Mouse (Mus musculus) neural tube, embryonic 13.5 days (tissue): ENCODE results near the gene Gpr141. TPM values are rescaled to one million over a fixed set of nuclear protein-coding genes. Genes with fewer than 3 reads are reported as not detected.
"Not testable (repeated sequence)": the region's sequence is repeated elsewhere in the genome, so short reads cannot be mapped to it uniquely, and the experiment has no call there.

Experiments
- ATAC-seq: fragments of 200-750 bp; cut with Nextera tagmentation; 2 replicates; pipeline ENCODE4 v1.8.0; 2017; ENCODE audit warnings: low read depth, mild to moderate bottlenecking, moderate TSS enrichment, moderate library complexity
- H3K27ac ChIP-seq: fragments of 300-500 bp; sonication (generic); replicated peaks from 2 replicates; pipeline ENCODE4 v1.5.1; 2015; ENCODE audit warnings: moderate library complexity, mild to moderate bottlenecking, inconsistent platforms
- H3K27me3 ChIP-seq: fragments of 300-500 bp; sonication (generic); 2 replicates; pipeline ENCODE4 v1.6.1; 2015; ENCODE audit warnings: mild to moderate bottlenecking, inconsistent platforms
- H3K36me3 ChIP-seq: fragments of 300-500 bp; sonication (generic); 2 replicates; pipeline ENCODE4 v1.6.1; 2015; ENCODE audit warnings: mild to moderate bottlenecking, inconsistent platforms
- H3K4me1 ChIP-seq: fragments of 300-500 bp; sonication (generic); replicated peaks from 2 replicates; pipeline ENCODE4 v1.6.1; 2015; ENCODE audit warnings: inconsistent platforms
- H3K4me2 ChIP-seq: fragments of 300-500 bp; sonication (generic); 2 replicates; pipeline ENCODE4 v1.6.1; 2015; ENCODE audit warnings: inconsistent platforms, mild to moderate bottlenecking, moderate library complexity
- H3K4me3 ChIP-seq: fragments of 300-500 bp; sonication (generic); 2 replicates; pipeline ENCODE4 v1.5.1; 2015; ENCODE audit warnings: mild to moderate bottlenecking, inconsistent platforms
- H3K9ac ChIP-seq: fragments of 300-500 bp; sonication (generic); 2 replicates; pipeline ENCODE4 v1.6.1; 2015; ENCODE audit warnings: moderate library complexity, mild to moderate bottlenecking, inconsistent platforms
- H3K9me3 ChIP-seq: fragments of 300-500 bp; sonication (generic); 2 replicates; pipeline ENCODE4 v1.6.1; 2016; ENCODE audit warnings: inconsistent platforms
- WGBS: fragments of 180-500 bp; shearing (Covaris S2); methylation state at CpG from one replicate; pipeline ENCODE4 v1.1.7; 2015; 5-methylcytosine and 5-hydroxymethylcytosine counted together
- polyA plus RNA-seq: library from polyadenylated mRNA; unstranded; fragments of >200 nt; fragmentation: Nextera tagmentation; extraction: Ambion mirVana; gene quantifications from 2 replicates; pipeline ENCODE4 v1.2.1, GENCODE M21; 2015

The Gpr141 gene
- polyA plus RNA-seq, 1 experiment from 2014 or later: 0.10 TPM

DNA sequence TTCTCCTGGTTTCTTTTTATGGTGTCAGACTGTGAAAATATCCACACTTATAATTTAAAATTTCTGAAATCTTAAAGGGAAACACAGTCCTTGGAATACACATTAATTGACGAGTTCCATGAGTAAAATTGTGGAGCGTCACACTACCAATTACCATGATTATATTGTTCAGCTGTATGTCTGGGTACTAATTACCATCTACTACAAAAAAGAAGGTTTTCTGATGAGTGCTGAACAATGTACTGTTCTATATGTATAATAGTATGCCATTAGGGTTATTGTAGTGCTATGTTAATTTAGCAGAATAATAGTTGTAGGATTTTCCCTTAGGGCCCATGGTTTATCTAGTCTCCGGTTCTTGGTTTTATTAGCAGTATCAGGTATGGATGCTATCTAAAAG, 29.1 kb downstream of the Gpr141 start:
- H3K4me3 ChIP-seq: no peak overlapping the region
- no peak for ATAC-seq
- no peaks in the 10 kb centered on the region for H3K9me3 ChIP-seq
- H3K27me3 ChIP-seq: no peaks in the 10 kb centered on the region
- H3K9ac ChIP-seq: no peak overlapping the region
- H3K27ac ChIP-seq: no peak overlapping the region
- no peaks in the 10 kb centered on the region for H3K4me1 ChIP-seq
- no peak overlapping the region for H3K4me2 ChIP-seq
- WGBS: 78% methylated on average over 3 of the region's 3 CpGs
- H3K36me3 ChIP-seq: no peaks in the 10 kb centered on the region

DNA sequence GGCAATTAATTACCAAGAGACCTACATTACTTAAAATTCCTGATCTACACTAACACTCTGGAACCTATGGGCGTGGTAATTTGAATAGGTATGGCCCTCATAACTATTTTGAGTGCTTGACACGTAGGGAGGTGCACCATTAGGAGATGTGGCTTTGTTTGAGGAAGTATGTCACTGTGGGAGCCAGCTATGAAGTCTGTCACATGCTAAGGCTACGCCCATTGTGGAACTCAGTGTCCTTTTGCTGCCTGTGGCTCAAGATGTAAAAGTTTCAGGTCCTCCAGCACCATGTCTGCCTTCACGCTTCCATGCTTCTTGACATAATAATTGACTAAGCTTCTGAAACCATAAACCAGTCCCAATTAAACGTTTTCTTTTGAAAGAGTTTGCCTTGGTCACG, 29.6 kb downstream of the Gpr141 start:
- Histone ChIP-seq H3K9ac (no peak overlapping the region), H3K9me3 (no peaks in the 10 kb centered on the region), H3K27ac (no peak overlapping the region), H3K4me1 (no peaks in the 10 kb centered on the region), H3K4me2 (no peak overlapping the region), H3K4me3 (no peak overlapping the region), H3K27me3 (no peaks in the 10 kb centered on the region), H3K36me3 (no peaks in the 10 kb centered on the region)
- no peak for ATAC-seq
- 65% methylated on average over 6 of the region's 6 CpGs for WGBS

DNA sequence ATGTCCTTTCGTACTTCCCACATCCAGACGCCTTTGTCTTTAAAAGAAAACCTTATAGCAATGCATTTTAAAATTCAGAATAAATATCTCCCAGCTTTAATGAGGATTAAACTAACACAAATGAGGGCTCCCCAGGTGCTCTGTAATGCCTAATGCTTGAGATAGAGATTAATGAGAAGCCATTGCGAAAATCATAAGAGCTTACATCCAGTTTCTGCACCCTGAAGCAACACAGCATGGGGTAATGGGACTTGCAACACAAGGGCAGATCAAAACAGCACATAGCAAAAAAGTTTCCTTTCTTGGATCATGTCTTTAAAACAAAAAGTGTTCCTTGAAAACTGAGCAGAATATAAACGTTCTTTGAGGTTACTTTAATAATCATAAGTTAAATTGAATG, 30.3 kb downstream of the Gpr141 start:
- Histone ChIP-seq H3K36me3 (no peaks in the 10 kb centered on the region), H3K9me3 (no peaks in the 10 kb centered on the region), H3K4me3 (no peak overlapping the region), H3K27me3 (no peaks in the 10 kb centered on the region), H3K9ac (no peak overlapping the region), H3K4me2 (no peak overlapping the region), H3K27ac (no peak overlapping the region), H3K4me1 (no peaks in the 10 kb centered on the region)
- 77% methylated on average over 4 of the region's 4 CpGs for WGBS
- no peak for ATAC-seq

DNA sequence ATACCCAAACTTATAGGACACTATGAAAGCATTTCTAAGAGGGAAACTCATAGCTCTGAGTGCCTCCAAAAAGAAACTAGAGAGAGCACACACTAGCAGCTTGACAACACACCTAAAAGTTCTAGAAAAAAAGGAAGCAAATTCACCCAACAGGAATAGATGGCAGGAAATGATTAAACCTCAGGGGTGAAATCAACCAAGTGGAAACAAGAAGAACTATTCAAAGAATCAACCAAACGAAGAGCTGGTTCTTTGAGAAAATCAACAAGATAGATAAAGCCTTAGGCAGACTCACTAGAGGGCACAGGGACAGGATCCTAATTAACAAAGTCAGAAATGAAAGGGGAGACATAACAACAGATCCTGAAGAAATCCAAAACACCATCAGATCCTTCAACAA, 36.1 kb downstream of the Gpr141 start:
- H3K36me3 ChIP-seq, H3K9ac ChIP-seq, H3K4me2 ChIP-seq, H3K9me3 ChIP-seq, H3K27me3 ChIP-seq, H3K4me3 ChIP-seq, H3K27ac ChIP-seq, H3K4me1 ChIP-seq, ATAC-seq: not testable (repeated sequence)
- WGBS: 64% methylated on average over 1 of the region's 1 CpGs

DNA sequence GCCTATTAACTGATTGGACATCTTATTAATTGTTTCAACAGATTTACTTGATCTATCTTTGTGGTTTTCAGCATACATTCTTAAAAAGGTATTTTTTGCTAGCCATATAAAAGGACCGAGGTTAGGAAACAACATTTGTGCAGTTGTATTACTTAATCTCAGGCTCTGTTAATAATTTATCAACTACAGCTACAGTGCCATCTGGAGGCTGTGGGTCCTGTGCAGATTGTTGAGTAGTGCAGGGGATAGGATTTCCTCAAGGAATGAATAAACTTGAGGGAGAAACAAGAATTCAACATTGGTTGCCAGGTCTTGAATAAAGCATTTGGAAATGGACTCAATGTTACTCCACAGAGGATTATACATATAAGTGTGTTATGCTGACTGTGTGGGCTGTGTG, 53.9 kb downstream of the Gpr141 start:
- Histone ChIP-seq H3K4me1 (no peaks in the 10 kb centered on the region), H3K9me3 (no peaks in the 10 kb centered on the region), H3K4me3 (no peak overlapping the region), H3K9ac (no peak overlapping the region), H3K27ac (no peak overlapping the region), H3K4me2 (no peak overlapping the region), H3K36me3 (no peaks in the 10 kb centered on the region), H3K27me3 (no peaks in the 10 kb centered on the region)
- ATAC-seq: no peak
- 85% methylated on average over 1 of the region's 1 CpGs for WGBS

DNA sequence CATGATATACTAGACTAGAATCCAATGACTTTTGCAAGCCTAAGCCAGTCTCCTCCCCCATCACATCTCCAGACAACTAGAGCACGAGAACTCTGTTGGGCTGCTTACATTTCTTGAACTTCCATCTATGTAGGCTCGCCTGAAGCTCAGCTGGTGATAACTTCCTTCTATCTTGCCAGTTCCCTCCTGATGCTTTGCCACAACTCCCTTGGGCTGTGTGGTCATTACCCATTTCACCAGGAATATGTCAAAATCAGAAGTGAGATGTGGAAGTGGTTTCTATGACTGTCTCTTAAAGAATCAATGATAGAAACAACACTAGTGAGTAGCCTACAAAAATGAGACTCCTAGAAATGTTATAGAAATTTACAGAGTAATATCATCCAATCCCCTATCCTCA, 56.9 kb downstream of the Gpr141 start:
- no peaks in the 10 kb centered on the region for H3K4me1 ChIP-seq
- no peak for ATAC-seq
- H3K9ac ChIP-seq: no peak overlapping the region
- H3K9me3 ChIP-seq: no peaks in the 10 kb centered on the region
- WGBS: 81% methylated on average over 2 of the region's 2 CpGs
- H3K36me3 ChIP-seq: no peaks in the 10 kb centered on the region
- H3K4me3 ChIP-seq: no peak overlapping the region
- no peak overlapping the region for H3K4me2 ChIP-seq
- H3K27me3 ChIP-seq: no peaks in the 10 kb centered on the region
- no peak overlapping the region for H3K27ac ChIP-seq

DNA sequence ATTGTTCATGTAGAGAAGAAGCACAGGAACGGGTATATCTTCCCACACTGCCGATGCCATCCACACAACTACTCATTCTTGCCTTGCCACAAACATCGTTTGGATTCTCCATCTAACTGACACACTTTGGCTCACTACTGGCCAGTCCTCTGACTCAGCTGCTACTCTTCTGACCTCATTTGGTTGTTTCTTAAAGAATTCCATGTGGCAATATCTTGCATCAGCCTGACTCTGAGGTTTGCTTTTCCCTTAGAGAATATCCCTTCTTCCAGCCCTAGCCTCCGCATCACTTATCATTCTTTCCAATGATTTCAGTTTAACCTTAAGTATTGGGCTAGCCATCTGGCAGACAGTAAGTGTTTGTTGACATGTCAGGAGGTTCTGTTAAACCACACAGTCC, 59.8 kb downstream of the Gpr141 start:
- H3K9me3 ChIP-seq: no peaks in the 10 kb centered on the region
- no peak overlapping the region for H3K9ac ChIP-seq
- no peak overlapping the region for H3K27ac ChIP-seq
- WGBS: 91% methylated on average over 4 of the region's 4 CpGs
- H3K4me1 ChIP-seq: no peaks in the 10 kb centered on the region
- H3K27me3 ChIP-seq: no peaks in the 10 kb centered on the region
- no peak overlapping the region for H3K4me2 ChIP-seq
- H3K4me3 ChIP-seq: no peak overlapping the region
- no peaks in the 10 kb centered on the region for H3K36me3 ChIP-seq
- no peak for ATAC-seq

DNA sequence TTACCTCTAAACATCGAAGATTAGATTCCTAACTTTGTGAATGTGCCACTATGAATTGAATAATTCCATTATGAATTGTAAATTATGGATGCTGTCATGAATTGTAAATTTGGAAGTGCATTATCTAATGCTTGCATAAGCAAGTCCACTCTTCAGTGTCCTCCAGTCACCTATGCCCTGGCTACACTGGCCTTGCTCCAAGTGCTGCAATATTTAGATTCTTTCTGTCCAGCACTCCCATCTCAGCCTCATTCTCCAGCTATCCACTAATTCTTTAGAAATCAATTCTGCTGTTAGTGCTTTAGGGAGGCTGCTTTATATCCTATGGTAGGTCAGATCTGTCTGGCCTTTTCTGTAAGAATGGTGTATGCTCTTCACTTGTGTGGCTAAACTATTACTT, 60.8 kb downstream of the Gpr141 start:
- no peak overlapping the region for H3K27ac ChIP-seq
- H3K4me2 ChIP-seq: no peak overlapping the region
- no peaks in the 10 kb centered on the region for H3K27me3 ChIP-seq
- no peaks in the 10 kb centered on the region for H3K36me3 ChIP-seq
- WGBS: 82% methylated on average over 1 of the region's 1 CpGs
- ATAC-seq: no peak
- no peaks in the 10 kb centered on the region for H3K4me1 ChIP-seq
- no peaks in the 10 kb centered on the region for H3K9me3 ChIP-seq
- no peak overlapping the region for H3K4me3 ChIP-seq
- H3K9ac ChIP-seq: no peak overlapping the region

DNA sequence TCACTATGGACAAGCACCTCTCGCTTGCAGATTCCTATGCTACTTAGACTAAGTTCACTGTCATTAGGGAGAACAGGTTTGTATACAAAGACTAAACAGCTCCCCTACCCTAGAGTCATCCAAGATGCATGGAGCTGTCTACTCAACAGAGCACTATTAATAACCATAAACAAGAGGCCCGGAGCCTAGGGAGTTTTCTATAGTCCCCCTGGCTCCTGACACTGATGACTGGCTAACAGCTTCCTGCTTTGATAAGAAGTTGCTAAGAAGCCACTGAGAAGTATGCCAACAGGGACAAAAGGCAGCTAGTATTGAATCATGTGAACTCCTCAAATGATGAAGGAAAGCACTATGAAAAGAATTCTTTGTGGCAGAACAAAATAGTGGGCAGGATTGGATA, 78.3 kb downstream of the Gpr141 start:
- H3K4me2 ChIP-seq: no peak overlapping the region
- no peaks in the 10 kb centered on the region for H3K27me3 ChIP-seq
- H3K4me1 ChIP-seq: no peaks in the 10 kb centered on the region
- no peak overlapping the region for H3K27ac ChIP-seq
- H3K4me3 ChIP-seq: no peak overlapping the region
- no peaks in the 10 kb centered on the region for H3K36me3 ChIP-seq
- no peak overlapping the region for H3K9ac ChIP-seq
- no peak for ATAC-seq
- no peaks in the 10 kb centered on the region for H3K9me3 ChIP-seq
- WGBS: 46% methylated on average over 2 of the region's 2 CpGs

DNA sequence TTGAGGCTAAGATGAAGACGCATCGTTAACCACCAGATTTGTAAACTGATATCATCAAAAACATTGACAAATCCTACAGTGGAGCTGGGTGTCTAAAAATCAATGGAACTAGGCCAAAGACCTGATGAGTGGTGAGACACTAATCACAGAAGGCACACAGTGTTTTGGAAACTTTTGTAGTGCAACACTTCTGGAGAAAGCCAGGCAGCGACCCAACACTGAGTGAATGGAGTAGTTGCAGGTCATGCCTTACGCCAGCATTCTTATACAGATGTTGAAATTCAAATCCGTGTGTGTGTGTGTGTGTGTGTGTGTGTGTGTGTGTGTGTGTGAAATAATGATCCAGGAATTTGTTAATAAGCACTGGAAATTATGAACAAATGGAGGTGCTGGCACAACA, 79.5 kb downstream of the Gpr141 start:
- 91% methylated on average over 5 of the region's 5 CpGs for WGBS
- Histone ChIP-seq H3K27me3 (no peaks in the 10 kb centered on the region), H3K9me3 (no peaks in the 10 kb centered on the region), H3K4me2 (no peak overlapping the region), H3K36me3 (no peaks in the 10 kb centered on the region), H3K4me3 (no peak overlapping the region), H3K4me1 (no peaks in the 10 kb centered on the region), H3K27ac (no peak overlapping the region), H3K9ac (no peak overlapping the region)
- ATAC-seq: no peak

DNA sequence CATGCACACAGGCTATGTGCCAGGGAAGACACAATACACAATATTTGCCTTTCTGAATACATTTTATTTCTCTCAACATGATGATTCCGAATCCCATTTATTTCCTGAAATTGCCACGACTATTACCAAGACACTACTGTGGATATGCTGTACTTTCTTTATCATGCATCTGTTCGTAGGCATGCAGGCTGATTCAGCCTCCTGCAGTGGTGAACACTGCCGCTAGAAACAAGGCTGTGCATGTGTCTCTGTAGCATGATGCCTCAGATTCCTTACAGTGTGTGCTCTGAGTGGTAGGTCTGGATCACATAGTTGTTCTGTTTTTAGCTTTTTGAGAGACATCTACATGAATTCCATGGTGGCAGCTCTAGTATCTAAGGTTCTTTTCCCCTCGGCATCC, 89.5 kb downstream of the Gpr141 start:
- Histone ChIP-seq H3K27ac (no peak overlapping the region), H3K9ac (no peak overlapping the region), H3K9me3 (no peaks in the 10 kb centered on the region), H3K4me2 (no peak overlapping the region), H3K4me3 (no peak overlapping the region), H3K36me3 (no peaks in the 10 kb centered on the region), H3K4me1 (no peaks in the 10 kb centered on the region), H3K27me3 (no peaks in the 10 kb centered on the region)
- no peak for ATAC-seq
- 86% methylated on average over 5 of the region's 5 CpGs for WGBS

DNA sequence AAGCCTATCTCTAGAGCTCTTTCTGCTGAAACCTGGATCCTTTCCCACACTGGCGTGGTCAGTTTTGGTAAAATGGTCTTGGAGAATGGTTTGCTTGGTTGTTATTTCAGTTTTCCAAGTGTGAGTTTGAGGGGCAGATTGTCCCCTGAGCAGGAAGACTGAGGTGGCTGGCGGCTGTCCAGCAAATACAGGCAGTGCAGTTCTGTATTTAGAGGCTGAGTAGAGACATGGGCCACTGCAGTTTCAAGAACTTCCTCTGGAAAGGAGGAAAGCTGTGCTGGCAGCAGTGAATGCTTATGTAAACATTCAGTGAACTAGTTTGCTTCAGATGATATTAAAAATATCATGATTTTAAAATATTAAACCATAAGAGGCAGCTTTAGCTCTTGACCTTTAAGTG, 93.2 kb downstream of the Gpr141 start:
- no peaks in the 10 kb centered on the region for H3K27me3 ChIP-seq
- no peak overlapping the region for H3K4me2 ChIP-seq
- H3K36me3 ChIP-seq: no peaks in the 10 kb centered on the region
- WGBS: 80% methylated on average over 2 of the region's 2 CpGs
- H3K9ac ChIP-seq: no peak overlapping the region
- no peaks in the 10 kb centered on the region for H3K4me1 ChIP-seq
- H3K9me3 ChIP-seq: no peaks in the 10 kb centered on the region
- no peak overlapping the region for H3K4me3 ChIP-seq
- ATAC-seq: no peak
- no peak overlapping the region for H3K27ac ChIP-seq

DNA sequence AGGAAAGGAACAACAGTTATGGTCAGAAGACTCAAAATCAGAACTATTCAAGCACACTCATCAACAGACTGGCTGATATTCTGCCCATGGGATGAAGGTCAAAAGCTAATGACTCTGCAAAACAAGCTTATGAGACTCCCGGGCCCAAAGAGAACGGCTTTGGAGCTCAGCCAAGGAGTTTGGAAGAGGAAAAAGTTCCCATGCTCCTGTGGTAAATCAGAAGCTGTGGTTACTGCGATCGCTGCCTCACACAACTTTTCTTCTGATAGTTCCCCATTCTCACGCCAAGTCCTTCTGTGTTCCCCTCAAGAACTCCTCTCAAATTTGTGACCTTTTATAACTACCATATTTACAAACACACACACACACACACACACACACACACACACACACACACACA, 105.1 kb downstream of the Gpr141 start:
- Histone ChIP-seq H3K9ac (no peak overlapping the region), H3K9me3 (no peaks in the 10 kb centered on the region), H3K4me1 (0 out of 2 replicates have a peak, but pooled peaks cover 10% of the 10 kb centered on the region), H3K4me3 (no peak overlapping the region), H3K36me3 (no peaks in the 10 kb centered on the region), H3K27me3 (peaks cover 4% of the 10 kb centered on the region; the same call in 1 of the 2 replicates), H3K27ac (no peak overlapping the region), H3K4me2 (no peak overlapping the region)
- 58% methylated on average over 5 of the region's 5 CpGs for WGBS
- ATAC-seq: no peak
